Mouse (Mus musculus) cortical plate, adult 2 months (tissue): ENCODE data around the gene Upk2.

Experiments used
- CTCF ChIP-seq: fragments of 200-500 bp; IDR thresholded peaks from 2 replicates; pipeline ENCODE4 v1.5.1; 2011; ENCODE audit warnings: mild to moderate bottlenecking, control low read depth, low read length; ENCODE audit not compliant: insufficient read depth; ENCODE audit errors: extremely low read depth
- POLR2A ChIP-seq: fragments of 200-500 bp; IDR thresholded peaks from 2 replicates; pipeline ENCODE4 v1.6.1; 2011; ENCODE audit warnings: mild to moderate bottlenecking, low read length, control low read depth; ENCODE audit not compliant: insufficient read depth; ENCODE audit errors: extremely low read depth

DNA sequence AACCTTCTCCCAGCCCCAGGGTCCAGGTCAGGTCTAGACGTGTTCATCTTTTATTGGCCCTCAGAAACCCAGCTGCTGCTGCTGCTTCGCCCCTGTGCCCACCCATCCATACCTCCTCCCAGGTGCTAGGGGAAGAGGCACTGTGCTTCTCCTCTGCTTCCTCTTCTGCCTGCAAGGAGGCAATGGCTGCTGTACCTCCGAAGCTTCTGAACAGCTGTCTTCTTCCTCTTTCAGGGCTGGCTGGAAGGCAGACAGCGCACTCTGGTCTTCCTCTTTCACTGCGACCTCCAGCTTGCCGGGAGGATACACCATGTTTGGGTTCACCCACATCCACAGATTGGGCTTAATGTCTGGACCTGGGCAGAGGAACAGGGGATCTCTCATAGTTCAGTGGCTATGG, 19.0 kb downstream of the Upk2 start:
- TF ChIP-seq CTCF: no peak
- no peak for TF ChIP-seq POLR2A
